Mouse (Mus musculus): ENCODE results near the gene Ttll7.
A peak's percentile ranks its signal among the peaks of the same experiment; 100 is the strongest.

The Ttll7 gene

DNA sequence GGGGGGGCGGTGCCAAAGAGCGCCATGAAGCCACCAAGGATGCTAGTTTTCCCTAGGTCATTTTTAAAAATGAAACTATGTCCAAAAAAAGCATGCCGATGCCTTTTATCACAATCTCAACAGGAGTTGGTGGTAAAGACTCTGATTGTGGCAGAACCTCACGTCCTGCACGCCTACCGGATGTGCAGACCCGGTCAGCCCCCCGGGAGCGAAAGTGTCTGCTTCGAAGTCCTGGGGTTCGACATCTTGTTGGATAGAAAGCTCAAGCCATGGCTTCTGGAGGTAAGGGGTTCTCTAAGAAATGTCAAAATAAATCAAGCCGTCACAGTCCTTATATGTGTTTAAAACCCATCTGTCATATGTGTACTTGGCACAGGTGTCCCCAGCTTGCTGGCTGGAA lies 60.9 kb downstream of the Ttll7 start:
- no peak for DNase-seq (ENCODE audit: low spot score)

DNA sequence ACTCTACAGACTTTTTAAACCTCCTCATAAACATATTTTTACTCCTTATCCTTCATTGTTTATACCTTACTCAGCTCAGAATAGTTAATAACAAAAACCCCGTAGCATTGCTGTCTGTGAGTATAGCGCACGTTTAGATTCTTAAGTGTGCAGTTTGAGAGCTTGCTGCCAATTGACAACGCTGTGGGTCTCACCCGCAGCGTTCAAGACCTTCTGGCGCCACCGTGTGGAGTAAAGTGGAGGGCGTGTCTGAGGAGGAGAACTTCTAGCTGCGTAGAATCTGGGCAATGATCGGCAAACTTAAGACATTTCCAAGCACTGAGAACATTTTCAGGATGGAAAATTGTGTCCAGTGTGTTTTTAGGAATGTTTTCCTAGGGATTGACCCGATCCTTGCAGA lies 62.6 kb downstream of the Ttll7 start:
- DNase-seq (ENCODE audit: low spot score), result peak; percentile 84

DNA sequence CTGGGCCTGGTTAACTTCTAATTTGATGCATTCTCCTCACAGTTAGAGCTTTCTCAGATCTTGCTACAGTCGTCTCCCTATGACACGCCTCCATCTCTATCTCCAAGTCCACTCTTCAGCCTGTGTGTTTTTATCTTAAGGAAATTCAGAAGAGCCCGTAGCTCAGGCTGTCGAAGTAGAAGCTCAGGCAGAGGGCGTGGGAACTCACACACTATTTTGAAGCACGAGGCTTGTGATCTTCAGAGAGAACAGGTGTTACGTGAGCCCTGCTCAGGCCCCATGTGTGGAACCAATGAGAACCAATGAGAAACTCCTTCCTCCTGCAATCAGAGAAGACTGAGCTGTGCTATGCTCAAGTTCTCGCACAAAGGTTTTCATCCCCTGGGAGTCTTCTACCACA lies 65.7 kb downstream of the Ttll7 start:
- DNase-seq (ENCODE audit: low spot score), result no peak

DNA sequence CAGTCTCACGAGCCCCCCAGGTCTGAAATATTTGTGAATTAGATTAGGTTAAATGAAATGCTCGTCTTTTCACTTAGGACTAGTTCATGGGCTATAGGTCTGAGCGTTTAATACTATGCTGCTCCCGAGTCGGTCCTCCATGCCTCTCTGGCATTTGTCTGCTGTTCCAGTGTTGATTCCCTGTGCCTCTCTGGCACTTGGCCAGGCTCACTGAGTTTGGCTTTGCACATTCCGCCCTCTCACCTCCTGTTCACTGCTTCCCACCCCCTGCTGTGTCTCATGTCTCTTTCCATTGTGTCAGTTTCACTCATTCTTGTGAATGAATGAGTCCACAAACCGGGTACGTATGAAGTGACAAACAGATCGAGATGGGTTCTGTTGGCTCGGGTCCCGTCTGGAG lies 66.2 kb downstream of the Ttll7 start:
- DNase-seq (ENCODE audit: low spot score), result no peak

DNA sequence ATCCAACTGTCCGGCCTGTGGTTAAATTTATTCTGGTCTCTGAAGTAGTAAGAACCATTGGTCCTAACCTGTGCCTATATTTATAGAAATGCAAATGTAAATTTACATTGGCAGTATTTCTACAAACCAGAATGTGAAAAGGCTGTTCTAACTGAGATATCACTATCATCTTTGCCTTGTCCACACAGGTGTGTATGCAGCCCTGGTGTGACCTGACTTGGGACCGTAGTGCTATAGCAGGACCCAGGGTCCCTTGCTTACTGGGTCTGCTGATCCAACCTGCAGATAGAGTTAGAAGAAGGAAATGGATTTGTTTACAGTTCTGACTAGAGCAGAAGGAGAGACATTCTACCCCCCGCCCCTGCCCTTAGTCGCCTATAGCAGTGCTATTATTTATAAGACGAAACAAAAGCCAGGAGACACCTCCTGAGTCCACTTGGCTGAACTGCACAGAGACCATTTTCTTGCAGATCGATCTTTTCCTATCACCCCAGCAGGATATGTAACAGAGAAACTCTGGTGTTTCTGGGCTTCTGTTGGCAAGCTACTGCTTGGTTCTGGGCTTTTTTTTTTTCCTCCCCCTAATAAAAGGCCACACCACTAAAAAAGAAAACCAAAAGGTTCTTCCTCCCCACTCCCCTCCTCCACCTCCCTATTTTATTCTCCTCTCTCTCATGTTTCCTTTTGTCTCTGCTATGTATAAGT lies 75.3 kb downstream of the Ttll7 start:
- no peak for DNase-seq (ENCODE audit: low spot score)

DNA sequence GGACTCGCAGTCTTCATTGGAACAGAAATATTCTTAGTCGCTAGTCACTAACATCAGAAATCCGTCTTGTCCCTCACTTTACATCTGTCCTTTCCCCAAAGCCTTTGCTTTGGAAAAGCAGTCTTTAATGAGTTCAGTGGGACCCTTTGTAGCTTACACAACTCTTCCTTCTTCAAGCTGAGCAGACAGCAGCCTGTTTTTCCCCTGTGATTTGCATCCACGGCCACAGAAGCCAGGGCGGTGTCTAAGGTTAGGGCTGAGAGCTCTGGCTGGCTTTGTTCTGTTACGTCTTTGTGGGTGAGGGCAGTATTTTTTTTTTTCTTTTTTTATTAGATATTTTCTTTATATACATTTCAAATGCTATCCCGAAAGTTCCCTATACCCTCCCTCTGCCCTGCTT lies 76.0 kb downstream of the Ttll7 start:
- no peak for DNase-seq (ENCODE audit: low spot score)

DNA sequence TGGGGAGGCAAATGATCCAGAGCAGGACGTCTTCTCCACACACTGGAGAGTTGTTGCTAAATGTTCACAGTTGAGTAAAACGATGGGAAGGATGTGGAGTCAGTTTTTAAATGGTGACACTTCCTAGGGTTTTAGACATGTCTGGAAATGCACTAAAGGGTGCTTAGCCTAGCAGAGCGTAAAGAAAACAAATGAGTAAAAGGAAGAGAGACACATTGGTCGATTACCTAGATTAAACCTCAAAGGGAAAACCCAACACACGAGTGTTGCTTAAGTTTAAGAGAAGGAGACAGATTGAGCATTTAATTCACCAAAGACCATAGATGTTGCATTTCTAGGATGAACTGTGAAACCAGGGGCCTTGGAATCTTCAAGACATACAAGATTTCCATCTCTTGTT lies 76.8 kb downstream of the Ttll7 start:
- DNase-seq (ENCODE audit: low spot score), result no peak

DNA sequence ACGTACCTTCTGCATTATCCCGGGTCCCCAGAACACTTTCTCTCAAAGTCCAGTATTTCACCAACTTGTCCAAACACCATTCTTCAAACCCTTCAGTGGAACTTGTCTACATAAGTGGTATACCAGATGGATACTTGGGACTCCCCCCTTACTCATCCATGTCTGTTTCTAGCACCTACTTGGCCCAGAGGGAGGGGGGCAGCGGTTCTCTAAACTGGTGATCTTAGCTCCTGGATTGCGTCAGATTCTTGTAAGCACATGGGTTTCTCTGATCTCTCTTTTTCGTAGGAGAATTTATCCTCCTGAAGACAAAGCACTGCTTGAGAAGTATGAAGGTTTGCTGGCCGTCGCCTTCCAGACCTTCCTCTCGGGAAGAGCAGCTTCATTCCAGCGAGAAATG lies 79.0 kb downstream of the Ttll7 start:
- no peak for DNase-seq (ENCODE audit: low spot score)

DNA sequence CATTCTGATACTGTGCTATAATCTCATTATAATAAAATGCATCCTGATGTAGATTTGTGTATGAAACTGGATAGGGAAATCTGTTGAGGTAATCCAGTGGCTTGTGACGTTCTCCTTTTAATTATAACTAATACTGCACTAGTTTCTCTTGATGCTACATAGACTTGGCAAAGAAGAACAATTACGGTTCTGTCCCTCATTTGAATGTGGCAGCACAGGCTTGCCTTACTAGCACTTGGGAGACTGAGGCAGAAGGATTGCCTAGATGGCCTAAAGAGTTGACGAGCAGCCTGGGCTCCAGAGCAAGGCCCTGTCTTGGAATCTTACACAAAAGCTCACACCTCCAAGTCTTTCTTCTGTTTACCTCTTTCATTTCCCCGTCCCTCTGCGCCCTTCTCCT lies 80.3 kb downstream of the Ttll7 start:
- no peak for DNase-seq (ENCODE audit: low spot score)

DNA sequence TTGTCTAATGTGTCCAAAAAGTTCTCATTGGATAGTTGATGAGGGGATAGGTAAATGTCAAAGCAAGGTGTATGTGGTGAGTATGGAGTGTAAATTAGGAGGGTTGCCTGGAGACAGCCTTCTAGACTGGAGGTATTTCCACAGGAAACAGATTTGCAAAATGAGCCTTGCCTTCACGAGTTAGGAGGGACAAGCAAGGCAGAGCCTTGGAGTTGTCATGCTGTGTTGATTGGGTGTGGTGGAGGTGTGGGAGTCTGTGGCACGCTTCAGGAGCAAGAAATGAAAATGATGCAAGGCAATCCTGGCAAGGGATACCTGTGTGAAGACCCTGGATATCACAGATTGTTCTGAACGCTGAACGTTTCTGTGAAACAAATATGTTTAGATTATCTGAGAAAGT lies 84.7 kb downstream of the Ttll7 start:
- no peak for DNase-seq (ENCODE audit: low spot score)

DNA sequence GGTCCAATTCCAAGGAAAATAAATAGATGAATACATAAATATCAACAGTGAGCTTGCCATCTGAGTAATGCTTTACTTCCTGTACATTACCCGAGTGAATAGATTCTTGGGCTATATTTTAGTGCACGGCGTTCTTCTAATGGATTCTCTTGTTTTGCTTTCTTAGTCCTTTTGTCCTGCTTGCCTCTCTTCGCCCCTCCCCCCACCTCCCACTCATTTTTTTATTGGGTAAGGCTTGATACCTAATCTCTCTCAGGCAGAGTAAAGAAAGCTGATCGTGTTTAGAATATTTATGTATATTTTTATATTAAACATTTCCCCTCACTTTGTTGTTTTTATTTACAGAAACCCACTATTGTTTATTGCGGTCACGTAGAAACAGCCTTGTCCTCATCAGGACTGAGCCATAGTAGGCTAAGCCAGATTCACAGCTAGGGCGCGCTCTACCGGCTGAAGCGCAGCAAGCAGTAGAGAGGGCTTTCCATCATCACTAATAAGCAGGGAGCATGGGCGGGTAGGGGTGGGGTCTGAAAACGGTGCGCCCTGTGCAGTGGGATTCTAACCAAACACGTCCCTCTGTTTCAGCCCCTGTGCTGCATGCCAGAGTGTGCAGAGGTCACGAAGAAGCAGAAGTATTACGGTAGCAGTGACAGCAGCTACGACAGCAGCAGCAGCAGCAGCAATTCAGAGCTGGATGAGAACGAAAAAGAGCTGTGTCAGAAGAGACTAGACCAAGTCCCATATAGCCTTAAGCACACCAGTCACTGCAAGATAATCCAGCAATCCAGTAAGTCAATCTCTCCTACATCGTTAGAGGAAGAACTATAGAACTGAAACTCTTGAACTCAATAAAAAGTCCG lies 87.5 kb downstream of the Ttll7 start:
- DNase-seq (ENCODE audit: low spot score), result no peak

DNA sequence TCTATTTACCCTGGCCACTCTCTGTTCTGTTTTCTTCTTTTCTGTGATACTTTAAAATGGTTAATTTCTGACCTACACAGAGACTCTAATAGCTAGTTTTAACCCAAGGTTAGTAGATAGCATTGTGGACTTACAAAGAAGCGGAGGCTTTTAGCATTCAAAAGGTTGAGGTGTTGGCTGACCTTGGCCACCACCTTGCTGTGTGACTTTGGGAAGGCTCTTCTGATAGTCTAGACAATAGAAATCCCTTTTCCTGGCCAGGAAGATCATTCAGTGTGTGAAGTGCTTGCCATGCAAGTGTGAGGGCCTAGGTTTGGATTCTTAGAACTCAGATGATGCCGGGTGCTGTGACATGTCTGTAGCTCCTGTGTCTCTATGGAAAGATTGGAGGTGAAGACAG lies 90.9 kb downstream of the Ttll7 start:
- DNase-seq (ENCODE audit: low spot score), result no peak

DNA sequence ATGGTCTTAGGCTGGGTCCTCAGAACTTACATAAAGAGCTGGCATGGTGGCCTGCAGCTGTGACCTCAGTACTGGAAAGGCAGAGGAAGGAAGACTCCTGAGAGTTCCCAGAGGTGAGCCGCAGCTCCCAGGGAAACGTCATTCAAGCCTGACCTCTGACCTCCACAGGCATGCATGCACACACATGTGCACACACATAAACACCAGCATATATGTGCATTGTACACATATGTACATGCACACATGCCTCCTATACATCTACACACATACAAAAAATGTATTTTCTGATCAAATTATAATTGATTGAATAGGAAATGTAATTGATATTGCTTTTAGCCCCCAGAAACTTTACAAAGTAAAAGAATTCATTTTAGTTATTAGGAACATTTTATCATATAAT lies 93.2 kb downstream of the Ttll7 start:
- no peak for DNase-seq (ENCODE audit: low spot score)

DNA sequence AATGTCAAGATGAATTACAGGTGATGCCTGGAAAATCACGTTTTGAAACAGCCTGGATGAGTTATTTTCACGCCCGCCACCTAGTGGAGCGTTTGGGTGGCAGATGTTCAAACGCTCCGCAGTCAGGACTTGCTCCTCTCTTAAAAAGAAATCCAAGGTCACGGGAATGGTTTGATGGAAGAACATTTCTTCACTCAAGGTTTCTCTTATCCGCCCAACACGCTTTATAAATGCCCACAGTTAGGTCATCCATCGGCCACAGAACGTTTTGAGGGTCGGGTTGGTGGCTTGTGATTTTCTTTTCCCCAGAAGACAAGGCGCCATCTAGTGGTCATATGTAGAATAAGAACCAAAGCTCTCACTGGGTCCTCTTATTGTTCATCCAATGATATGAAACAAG lies 93.7 kb downstream of the Ttll7 start:
- peak; percentile 68 for DNase-seq (ENCODE audit: low spot score)

DNA sequence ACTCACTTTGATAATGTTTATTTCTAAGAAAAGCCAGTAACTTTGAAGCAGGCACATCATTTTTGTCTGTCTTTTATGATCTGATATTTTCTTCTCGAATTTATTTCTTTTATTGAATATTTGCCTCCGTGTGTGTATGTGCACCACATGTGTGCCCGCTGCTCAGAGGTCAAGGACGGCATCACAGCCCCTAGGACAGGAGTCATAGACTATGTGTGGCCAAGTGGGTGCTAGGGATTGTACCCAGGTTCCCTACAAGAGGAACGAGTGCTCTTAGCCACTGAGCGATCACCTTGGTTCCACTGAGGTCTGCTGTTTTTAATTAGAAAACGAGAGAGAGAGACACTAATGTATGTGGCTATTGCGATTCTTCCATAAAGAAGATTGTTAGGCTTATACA lies 94.5 kb downstream of the Ttll7 start:
- DNase-seq (ENCODE audit: low spot score), result no peak

DNA sequence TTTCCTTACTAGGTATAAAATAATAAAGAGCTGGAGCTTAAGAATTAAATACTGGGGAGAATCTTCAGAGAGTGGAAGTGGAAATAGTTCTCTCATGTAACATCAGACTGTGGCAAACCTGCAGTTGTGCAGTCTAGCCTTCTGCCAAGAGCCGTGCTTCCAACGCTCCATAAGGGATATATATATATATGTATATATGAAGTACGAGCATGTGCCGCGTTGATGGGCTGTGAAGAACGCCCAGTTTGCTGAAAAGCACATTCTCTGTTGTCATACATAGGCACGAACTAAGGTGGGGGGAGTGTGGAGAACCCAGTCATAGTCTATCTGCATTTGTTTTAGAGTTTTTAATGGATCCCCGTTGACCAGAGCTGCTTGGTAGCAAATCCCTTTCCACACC lies 104.6 kb downstream of the Ttll7 start:
- no peak for DNase-seq (ENCODE audit: low spot score)

DNA sequence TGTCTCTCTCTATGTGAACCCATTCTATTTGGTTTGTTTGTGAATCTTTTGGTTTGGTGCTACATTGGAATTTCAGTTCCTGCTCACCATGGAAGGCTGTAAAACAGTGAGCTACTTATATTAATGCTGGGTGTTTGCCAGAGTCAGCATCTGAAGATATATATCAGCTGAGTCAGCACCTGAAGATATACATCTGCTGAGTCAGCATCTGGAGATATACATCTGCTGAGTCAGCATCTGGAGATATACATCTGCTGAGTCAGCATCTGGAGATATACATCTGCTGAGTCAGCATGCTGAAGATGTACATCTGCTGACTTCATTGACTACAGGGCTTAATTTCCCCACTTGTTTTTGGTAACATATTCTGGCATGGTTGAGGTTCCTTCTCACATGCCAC lies 110.7 kb downstream of the Ttll7 start:
- no peak for DNase-seq (ENCODE audit: low spot score)

DNA sequence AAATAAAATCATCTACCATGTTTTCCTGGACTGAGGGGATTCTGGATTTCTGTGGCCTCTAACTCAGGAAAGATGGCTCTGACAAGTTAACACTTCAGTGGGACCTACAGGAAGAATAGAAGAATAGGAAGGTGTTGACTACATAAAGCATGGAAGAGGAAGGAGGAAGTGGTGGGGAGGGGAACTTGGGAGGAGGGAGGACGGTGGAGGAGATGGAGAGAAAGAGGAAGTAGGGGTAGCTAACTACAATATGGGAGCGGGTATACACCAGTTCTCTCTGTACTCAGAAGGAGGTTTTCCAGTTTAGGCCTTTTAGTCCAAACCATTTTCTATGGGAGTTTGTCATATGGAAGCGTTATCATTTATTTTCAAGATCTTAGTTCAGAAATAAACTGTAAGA lies 112.2 kb downstream of the Ttll7 start:
- no peak for DNase-seq (ENCODE audit: low spot score)

DNA sequence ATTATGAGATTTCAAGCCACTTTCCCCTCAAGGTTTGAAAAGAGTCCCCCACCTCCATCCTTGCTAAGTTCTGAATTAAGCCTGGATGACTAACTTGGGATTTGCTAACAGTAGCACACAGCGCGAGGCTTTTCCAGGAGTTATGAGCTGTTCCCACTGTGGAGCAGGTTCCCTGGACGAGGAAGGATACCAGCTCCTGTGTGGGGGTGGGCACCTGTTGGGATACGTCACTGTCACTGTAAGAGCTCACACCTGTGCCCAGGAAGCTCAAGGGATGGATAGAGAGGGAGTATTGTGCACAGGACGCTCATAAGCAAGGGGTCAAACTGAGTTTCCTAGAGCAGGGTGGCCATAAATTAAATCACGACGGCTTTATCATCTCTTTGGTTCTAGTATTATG lies 115.1 kb downstream of the Ttll7 start:
- no peak for DNase-seq (ENCODE audit: low spot score)

DNA sequence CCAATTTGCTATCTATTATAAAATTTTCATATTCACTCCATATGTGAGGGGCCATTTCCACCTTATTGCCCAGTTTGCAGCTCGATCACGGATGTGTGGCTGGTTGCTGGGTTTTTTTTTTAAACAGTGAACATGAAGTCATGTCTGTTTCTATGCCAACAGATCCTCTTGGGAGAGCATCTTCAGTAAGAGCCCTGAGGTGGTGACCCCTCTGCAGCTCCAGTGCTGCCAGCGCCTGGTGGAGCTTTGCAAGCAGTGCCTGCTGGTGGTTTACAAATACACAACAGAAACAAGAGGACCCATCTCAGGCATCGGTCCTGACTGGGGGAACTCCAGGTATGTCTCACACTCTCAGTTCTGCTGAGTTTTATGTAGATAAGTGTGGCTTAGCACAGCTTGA lies 115.7 kb downstream of the Ttll7 start:
- DNase-seq (ENCODE audit: low spot score), result no peak

DNA sequence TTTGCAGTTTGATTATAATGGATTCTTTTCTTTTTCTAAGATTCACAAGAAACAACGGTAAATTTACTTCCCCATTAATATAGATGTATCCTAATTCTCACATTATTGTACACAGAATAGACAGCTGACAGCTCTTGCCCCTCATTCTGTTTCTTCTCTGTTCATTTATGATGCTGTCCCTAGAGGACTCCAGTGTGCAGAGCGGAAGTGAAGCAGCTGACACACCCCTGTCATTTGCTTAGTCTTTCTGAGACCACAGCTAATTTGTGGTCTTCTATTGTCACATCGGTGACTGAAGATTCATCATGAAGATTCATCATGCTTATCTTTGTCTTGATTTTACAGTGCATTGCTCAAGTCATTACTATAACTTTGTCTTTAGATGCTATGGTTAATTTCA lies 126.1 kb downstream of the Ttll7 start:
- no peak for DNase-seq (ENCODE audit: low spot score)

DNA sequence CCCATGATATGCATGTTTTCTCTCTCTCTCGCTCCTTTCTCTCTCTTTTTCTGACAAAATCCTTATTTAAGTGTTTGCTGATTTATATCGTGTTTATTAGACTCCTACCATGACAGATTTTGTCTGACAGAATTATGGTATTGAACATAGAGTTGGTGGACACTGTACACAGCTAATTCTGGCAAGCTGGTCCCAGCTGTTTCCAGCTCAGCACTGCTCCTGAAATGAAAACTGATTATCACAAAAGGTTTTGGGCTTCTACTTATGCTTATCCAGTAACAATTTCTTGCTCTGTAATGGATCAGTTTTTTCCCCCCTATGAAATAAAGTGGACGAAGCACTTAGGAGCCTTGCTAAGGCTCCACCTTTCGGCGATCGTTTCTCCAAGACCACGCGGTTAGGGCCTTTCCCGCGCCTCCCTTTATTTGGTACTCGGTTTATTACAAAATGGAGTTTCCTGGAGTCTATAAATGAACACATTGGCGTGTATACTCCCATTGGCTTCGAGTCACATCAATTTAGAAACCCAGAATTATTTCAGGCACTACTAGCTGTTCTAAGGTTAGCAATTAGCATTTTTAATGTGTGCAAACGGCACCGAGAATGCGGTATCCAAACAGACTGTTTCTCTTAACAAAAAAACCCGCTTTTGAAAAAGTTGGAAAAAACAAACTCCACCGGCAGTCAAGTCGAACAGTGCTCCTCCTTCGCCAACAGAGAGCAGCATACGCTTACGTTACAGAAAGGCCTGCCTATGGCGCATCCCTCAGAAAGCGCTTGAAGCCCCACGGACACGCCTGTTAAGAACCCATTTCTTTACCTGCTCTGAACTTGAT lies 141.9 kb downstream of the Ttll7 start:
- peak; percentile 12 for DNase-seq (ENCODE audit: low spot score)

Data from lung, postnatal 25 days (tissue).